Mouse (Mus musculus) left cerebral cortex, postnatal 25 days (tissue): ENCODE measurements around the gene Dop1b. TPM values are rescaled to one million over a fixed set of nuclear protein-coding genes. Genes with fewer than 3 reads are reported as not detected.
A peak's percentile ranks its signal among the peaks of the same experiment; 100 is the strongest.

Experiments used
- DNase-seq, 2 experiments: peaks; one replicate each; pipeline ENCODE4 v3.0.0; 2022; ENCODE audit warnings: low spot score in 2 of 2, mixed read lengths in 1 of 2
- intact Hi-C: fragments of 180-260 bp; cut with DNase I; formaldehyde crosslinking; loops from one replicate; pipeline ENCODE4 v1.15.1; 2025
- total RNA-seq, 2 experiments: library from RNA; stranded (reverse); gene quantifications; 2 replicates each; pipeline ENCODE4 v1.2.3; 2021

Gene Dop1b
- total RNA-seq, 2 experiments from 2014 or later = 82.1 to 87.0 TPM

DNA sequence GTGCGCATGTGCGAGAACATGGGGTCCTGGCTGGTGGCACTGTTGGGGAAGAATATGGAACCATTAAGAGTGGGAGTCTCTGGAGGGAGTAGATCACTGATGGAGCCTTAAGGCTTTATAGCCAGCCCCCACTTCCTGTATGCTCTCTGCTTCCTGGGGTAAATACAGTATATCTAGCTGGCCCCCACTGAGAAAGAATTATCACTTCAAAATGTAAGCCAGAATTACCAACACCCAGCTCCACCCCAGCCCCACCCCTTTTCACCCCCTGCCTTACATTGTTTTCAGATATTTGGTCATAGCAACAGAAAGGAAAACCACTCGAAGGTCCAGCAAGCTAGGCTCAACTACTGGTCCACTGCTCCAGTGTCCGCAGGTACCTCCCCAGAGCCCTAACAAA is 76.7 kb downstream of the Dop1b start:
- no peak for DNase-seq

GRCm38 (mm10) chr16:93788881-93789280 is 77.2 kb downstream of the Dop1b start:
- intact Hi-C loops = no loop called here
- no peak for DNase-seq

More for the DNA sequence above, 76.7 kb downstream of the Dop1b start:
- intact Hi-C loops = no loop called here

- DNase-seq = no peak
- intact Hi-C loops = no loop called here
These were observed 78.5 kb downstream of the Dop1b start for GRCm38 (mm10) chr16:93789971-93790755.

DNA sequence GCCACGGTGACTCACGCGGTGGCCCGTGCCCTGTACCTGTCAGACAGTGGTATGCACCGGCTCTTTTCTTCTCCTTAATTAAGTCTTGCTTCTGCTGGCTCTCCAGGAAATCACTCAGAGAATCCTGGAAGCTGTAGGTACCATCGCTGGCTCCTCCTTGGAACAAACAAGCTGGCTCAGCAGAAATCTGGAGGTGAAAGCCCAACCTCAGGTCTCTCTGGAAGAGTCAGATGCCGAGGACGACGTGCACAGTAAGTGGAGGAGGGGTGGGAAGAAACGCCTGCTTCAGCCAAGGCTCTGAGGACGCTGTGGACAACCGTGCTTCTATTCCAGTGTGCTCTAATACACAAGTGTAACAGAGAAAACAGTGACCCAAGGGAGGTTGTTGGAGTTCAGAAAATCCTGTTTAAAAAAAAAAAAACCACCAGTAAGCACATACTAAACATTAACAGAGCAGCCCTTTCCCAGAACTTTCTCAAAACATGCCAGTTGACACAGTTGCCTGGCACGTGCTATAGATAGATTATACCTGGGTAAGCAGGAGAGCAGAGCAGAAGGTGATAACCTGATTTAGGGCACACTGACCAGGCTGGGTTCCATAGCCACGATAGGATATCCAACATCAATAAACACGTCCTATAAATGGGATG is 81.4 kb downstream of the Dop1b start:
- intact Hi-C loops = no loop called here
- DNase-seq = no peak

- no peak for DNase-seq
- intact Hi-C loops = no loop called here
These were observed 83.1 kb downstream of the Dop1b start for GRCm38 (mm10) chr16:93794845-93795244.

- intact Hi-C loops = no loop called here
- no peak for DNase-seq
These were observed 83.7 kb downstream of the Dop1b start for GRCm38 (mm10) chr16:93795391-93795790.

GRCm38 (mm10) chr16:93797021-93797840 is 85.5 kb downstream of the Dop1b start:
- intact Hi-C loops = no loop called here
- peak in 1 of 2 experiments; percentile 46 for DNase-seq

DNA sequence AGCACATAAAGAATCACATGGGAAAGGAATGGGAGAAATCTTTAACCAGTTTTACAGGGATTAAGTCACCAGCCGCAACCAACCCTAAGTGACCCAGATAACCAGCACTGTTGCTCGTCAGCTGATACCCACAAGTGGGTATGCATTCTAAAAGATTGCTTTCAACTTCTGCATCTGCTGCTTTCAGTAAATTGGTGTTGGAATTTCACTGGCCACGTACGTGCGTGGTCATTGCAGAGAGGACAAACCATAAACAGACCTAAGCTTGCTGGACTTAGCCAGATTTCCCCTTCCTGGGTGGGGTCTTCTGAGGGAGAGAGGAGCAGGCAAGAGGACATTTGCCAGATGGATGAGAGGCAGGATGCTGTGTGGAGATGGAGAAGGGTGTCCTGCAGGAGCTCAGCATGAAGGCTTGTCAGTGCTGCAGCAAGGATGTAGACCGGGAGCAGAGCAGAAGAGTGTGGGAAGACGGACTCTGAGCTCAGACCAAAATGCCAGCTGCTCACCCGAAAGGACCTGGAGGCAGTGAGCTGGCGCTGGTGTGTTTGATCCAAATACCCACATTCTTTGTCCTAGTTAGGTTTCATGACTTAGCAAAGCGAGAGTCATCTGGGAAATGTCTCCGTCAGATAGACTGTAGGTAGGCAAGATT is 86.3 kb downstream of the Dop1b start:
- DNase-seq = peak in 1 of 2 experiments; percentile 86
- intact Hi-C loops = no loop called here

DNA sequence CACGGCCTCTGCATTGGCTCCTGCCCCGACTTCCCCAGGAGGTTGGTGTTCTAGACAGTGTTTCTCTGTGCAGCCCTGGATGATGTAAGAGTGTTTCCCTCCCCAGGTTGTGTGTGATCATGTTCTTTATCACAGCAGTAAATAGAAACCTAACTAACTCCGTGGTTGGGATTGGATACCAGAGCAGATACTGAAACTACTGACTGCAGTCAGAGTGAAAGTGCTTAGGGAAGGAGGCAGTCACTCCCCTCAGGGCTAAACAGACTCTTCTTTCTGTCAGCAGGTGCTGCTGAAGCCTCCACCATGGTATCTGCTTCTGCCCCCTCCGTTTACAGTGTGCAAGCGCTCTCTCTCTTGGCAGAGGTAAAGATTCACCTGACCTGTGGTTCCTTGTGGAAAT is 86.9 kb downstream of the Dop1b start:
- intact Hi-C loops = no loop called here
- no peak for DNase-seq

- intact Hi-C loops = no loop called here
- no peak for DNase-seq
These were observed 87.4 kb downstream of the Dop1b start for GRCm38 (mm10) chr16:93799071-93799470.

DNA sequence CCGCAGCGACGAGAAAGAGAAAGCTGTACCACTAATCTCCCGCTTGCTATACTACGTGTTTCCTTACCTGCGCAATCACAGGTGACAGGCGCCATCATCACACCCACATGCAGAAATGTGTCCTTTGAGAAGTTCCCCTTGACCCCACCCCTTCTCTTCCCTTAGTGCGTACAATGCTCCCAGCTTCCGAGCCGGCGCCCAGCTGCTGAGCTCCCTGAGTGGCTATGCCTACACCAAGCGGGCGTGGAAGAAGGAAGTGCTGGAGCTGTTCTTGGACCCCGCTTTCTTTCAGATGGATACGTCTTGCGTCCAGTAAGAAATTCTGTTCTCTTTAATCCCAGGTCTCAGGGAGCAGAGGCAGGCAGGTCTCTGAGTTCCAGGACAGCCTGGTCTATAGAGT is 88.2 kb downstream of the Dop1b start:
- intact Hi-C loops = no loop called here
- DNase-seq = no peak

- intact Hi-C loops = no loop called here
- DNase-seq = no peak
These were observed 95.5 kb downstream of the Dop1b start for GRCm38 (mm10) chr16:93807167-93807566.

GRCm38 (mm10) chr16:93807961-93808554 is 96.4 kb downstream of the Dop1b start:
- intact Hi-C loops = no loop called here
- no peak for DNase-seq

DNA sequence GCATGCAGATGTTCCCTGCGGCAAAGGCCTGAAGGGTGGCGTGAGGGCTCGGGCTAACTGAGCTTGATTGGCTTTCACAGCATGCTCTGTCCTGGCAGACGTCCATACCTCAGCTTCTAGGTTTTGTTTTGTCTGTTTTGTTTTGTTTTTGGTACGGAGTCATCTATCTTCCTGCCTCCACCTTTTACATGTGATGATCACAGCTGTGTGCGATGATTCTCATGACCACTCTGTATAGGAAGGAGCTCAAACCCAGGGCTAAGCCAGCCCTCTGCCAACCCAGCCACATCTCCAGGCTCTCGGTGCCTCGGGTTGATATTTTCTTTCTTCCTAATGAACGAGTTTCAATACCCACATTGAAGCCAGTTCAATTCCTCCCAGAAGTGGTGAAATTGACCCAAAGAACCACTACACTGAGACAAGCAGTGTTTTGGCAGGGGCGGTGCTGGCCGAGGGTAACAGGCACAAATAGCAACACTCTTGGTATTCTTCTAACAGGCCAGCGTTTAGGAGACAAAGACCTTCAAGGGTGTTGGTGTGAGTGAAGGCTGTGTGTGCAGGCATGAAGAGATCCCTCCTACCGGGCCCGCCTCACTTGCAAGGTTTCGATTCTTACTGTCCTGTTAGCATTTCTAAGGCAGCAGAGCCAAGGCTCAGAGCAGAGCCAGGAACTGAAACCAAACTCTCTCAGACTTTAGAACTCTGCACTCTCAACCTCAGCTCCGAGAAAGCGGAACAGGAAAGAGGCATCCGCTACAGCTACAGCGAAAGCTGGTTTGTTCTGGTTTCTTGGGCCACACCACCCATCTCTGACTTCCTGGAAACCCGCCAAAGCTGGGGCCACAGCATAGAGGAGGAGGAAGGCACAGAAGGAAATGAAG is 104.4 kb downstream of the Dop1b start:
- intact Hi-C loops = no loop called here
- peak; percentile 37 to 62 for DNase-seq

DNA sequence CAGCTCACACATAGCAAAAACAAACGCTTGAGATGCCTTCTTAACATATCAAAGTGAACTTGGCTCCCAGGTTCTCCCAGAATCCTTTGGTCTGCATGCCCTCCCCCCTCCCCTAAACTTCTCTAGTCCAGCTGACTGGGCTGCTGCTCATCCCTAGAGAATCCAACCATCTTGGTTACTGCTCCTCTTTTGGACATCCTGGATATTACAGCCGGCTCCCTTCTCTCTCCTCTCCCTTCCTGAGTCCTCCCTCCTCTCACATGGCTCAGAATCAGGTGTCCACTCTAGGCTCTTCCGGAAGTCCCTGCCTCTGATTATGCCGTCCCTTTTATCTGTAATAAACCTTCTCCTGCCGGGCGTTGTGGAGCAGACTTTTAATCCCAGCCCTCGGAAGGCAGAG is 105.2 kb downstream of the Dop1b start:
- intact Hi-C loops = no loop called here
- DNase-seq = no peak

- no peak for DNase-seq
- intact Hi-C loops = no loop called here
These were observed 105.7 kb downstream of the Dop1b start for GRCm38 (mm10) chr16:93817371-93817770.

GRCm38 (mm10) chr16:93818691-93819324 is 107.1 kb downstream of the Dop1b start:
- intact Hi-C loops = no loop called here
- no peak for DNase-seq

DNA sequence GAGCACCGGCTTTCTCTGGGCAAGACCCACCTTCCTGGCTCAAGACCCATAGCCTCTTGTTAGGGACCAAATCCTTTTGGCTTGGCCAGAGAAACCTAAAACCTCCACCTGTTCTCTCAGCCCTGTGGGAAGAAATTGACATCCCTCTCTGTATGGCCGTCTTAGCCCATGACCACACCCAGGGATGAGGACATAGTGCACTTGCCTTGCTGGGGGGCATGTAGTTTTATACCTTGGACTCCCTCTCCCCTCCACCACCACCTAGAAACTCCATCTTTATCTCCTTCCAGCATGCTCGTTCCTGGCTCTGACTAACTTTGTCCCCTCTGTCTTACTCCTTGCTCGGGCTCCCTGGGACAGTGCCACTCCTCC is 107.6 kb downstream of the Dop1b start:
- intact Hi-C loops = no loop called here
- no peak for DNase-seq
